Mouse (Mus musculus) cortical plate, adult 2 months (tissue): ENCODE data around the gene Itpk1. TPM values are rescaled to one million over a fixed set of nuclear protein-coding genes. Genes with fewer than 3 reads are reported as not detected.

Experiments used
- H3K27ac ChIP-seq: fragments of 200-500 bp; 2 replicates; pipeline ENCODE4 v1.5.1; 2012; ENCODE audit warnings: low read length, control low read depth, inconsistent platforms; ENCODE audit not compliant: insufficient read depth
- H3K4me1 ChIP-seq: fragments of 200-500 bp; 2 replicates; pipeline ENCODE4 v1.6.1; 2011; ENCODE audit warnings: low read length; ENCODE audit not compliant: control insufficient read depth, insufficient read depth
- H3K4me3 ChIP-seq: fragments of 200-500 bp; 2 replicates; pipeline ENCODE4 v1.5.1; 2011; ENCODE audit warnings: mild to moderate bottlenecking, low read length, control low read depth; ENCODE audit not compliant: insufficient read depth
- CTCF ChIP-seq: fragments of 200-500 bp; IDR thresholded peaks from 2 replicates; pipeline ENCODE4 v1.5.1; 2011; ENCODE audit warnings: mild to moderate bottlenecking, control low read depth, low read length; ENCODE audit not compliant: insufficient read depth; ENCODE audit errors: extremely low read depth
- POLR2A ChIP-seq: fragments of 200-500 bp; IDR thresholded peaks from 2 replicates; pipeline ENCODE4 v1.6.1; 2011; ENCODE audit warnings: mild to moderate bottlenecking, low read length, control low read depth; ENCODE audit not compliant: insufficient read depth; ENCODE audit errors: extremely low read depth
- polyA plus RNA-seq: library from polyadenylated mRNA; depleted of rRNA; stranded (reverse); fragments of >200 nt; gene quantifications from 2 replicates; pipeline ENCODE4 v1.2.3, GENCODE M21; 2012

The Itpk1 gene
- polyA plus RNA-seq, 1 experiment, result 42.6 TPM

DNA sequence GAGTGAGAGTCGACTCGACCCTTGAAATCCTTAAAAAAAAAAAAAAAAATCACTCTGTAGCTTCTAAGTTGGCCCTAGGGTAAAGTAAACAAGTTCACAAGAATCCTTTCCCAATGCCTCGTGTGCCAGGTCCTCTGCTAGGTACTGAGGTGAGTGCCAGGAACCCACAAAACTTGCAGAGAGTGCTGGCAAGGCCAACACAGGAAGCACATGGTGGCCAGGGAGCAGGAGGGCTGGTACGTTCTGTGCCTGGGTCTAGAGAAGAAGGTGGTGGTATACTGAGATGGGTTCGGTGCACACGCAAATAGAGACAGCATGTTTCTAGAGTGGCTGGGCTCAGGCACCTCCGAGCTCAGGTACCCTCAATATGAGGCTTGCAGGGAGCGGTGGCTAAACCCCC lies 53.3 kb downstream of the Itpk1 start:
- peaks cover 8% of the 10 kb centered on the region for H3K4me1 ChIP-seq
- H3K4me3 ChIP-seq, result no peak overlapping the region
- TF ChIP-seq CTCF (no peak), POLR2A (no peak)
- no peak overlapping the region for H3K27ac ChIP-seq

- H3K27ac ChIP-seq, result no peak overlapping the region
- peaks cover 12% of the 10 kb centered on the region for H3K4me1 ChIP-seq
- H3K4me3 ChIP-seq, result no peak overlapping the region
- TF ChIP-seq POLR2A (no peak), CTCF (no peak)
Measured at GRCm38 (mm10) chr12:102650649-102651048, 54.1 kb downstream of the Itpk1 start.

DNA sequence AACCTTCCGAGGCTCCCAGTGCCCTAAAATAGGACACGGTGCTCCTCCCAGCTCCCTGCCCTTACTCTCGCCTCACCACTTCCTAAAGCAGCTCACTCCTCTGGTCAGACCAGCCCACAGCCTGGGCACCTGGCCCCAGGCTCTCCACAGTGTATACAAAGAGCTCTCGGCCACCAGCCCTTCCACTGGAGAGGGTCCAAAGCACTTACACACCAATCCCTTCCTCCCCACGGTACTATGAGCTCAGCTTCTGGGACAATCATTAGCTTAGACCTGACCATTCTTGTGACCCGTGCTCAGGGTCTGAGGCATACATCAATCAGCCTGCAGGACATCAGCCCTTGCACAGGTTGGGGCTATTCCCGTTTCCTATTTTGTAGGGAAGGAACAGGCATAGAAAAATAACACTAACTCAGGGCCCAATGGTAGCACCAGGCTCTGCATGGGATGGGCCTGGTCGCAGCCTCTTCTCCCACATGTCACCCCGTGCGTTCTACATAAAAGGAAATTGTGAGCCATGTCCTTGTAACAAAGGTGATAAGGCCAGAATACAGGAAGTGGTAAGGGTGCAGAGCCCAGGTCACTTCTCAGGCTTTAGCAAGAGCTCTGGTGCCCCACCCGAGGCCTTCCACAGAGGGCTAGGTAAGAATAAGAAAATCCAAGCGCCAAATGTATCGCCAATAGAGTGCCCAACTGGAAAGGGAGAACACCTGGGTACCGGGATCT lies 56.7 kb downstream of the Itpk1 start:
- TF ChIP-seq POLR2A (no peak), CTCF (no peak)
- peaks cover 9% of the 10 kb centered on the region for H3K4me1 ChIP-seq
- no peak overlapping the region for H3K27ac ChIP-seq
- no peak overlapping the region for H3K4me3 ChIP-seq

GRCm38 (mm10) chr12:102646586-102647260 lies 58.0 kb downstream of the Itpk1 start:
- Histone ChIP-seq H3K4me3 (no peak overlapping the region), H3K4me1 (peaks cover 4% of the 10 kb centered on the region; the same call in 1 of the 2 replicates), H3K27ac (no peak overlapping the region)
- TF ChIP-seq POLR2A, result no peak
- no peak for TF ChIP-seq CTCF

DNA sequence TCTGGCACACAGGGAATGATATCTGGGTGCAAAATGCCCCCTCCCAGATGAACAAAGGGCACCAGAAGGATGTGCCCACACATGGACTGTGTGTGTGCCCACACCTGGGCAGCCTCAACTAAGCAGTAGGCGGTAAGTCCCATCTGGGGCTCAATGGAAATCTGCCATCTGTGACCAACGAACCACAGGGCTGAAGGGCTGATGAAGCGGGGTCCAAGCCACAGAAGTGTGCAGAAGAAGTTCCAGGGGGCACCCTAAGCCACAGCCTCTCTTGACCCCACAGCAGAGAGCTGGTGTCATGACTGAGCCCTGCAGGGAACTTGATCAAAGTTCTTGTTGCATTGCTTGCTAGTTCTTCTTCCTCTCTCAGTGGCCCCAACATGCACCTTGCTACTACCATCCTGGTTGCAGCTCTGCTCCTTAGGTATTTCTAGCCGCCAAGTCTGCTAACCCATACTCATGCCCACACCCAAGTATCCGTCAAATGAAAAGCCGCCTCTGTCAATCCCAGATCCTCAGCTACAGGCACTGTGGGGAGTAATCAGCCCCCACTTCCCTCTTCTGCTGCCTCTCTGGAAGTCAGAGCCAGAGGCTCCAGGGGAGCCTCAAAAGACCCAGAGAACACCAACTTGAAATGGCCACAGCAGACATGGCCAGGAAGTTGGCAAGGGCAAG lies 58.7 kb downstream of the Itpk1 start:
- Histone ChIP-seq H3K4me1 (peaks cover 4% of the 10 kb centered on the region; the same call in 1 of the 2 replicates), H3K4me3 (no peak overlapping the region), H3K27ac (no peak overlapping the region)
- TF ChIP-seq POLR2A (no peak), CTCF (no peak)

DNA sequence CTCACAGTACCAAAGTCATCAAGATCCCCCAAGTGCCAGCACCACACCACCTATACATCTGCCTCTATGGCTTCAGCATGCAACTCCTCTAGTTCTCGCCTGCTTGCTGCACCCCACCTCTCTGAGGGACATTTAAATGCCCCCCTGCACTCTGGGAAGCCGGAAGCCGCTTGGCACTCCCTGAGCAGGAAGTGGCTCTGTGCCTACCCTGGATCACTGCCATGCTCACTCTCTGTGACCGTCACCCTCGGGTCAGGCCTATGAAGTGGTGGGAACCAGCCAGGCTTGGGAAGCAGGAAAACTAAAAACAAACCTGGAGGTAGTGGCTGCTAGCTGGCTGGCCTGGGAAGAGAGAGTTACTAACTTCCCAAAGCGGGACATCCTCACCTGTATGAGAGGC lies 61.4 kb downstream of the Itpk1 start:
- H3K4me1 ChIP-seq, result peaks cover 23% of the 10 kb centered on the region
- peak overlapping the region; percentile 17; the same call in 1 of the 2 replicates for H3K27ac ChIP-seq
- no peak for TF ChIP-seq POLR2A
- no peak for TF ChIP-seq CTCF
- no peak overlapping the region for H3K4me3 ChIP-seq

DNA sequence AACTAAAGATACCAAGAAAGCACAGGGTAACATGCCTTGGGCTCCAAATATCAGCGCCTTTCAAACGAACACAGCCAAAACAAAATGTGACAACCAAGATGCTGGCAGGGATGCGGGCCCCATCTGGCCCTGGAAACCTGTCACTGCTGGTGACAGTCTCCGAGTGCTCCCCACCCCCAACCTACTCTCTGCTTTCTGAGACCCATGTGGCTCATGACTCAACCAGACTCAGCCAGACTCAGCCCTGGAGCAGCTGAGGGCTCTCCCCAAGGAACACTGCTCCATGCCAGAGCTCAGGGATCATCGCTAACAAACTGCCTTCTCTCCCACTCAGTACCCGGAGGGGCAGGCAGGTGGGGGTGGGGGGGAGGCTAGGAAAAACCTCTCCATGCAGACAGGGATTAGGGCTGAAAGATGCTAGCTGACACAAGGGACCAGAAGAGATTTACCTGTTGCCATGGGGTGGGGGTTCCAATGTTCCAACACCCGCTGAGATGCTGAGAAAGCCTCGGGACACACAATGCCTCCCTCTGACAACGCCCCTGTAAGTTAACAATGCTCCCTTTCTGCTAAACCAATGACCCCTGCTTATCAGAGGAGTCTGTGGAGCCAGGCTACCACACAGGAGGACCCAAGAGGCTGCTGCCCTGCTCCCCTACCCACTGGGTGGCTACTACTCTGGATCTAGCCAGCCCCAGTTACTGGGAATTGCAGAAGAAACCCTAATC lies 64.1 kb downstream of the Itpk1 start:
- no peak overlapping the region for H3K4me3 ChIP-seq
- peaks cover 20% of the 10 kb centered on the region for H3K4me1 ChIP-seq
- H3K27ac ChIP-seq, result no peak overlapping the region
- TF ChIP-seq POLR2A (no peak), CTCF (no peak)

GRCm38 (mm10) chr12:102638878-102639277 lies 65.9 kb downstream of the Itpk1 start:
- Histone ChIP-seq H3K4me1 (peaks cover 21% of the 10 kb centered on the region), H3K4me3 (no peak overlapping the region), H3K27ac (no peak overlapping the region)
- no peak for TF ChIP-seq CTCF
- TF ChIP-seq POLR2A, result no peak

- TF ChIP-seq CTCF, result no peak
- TF ChIP-seq POLR2A, result no peak
- Histone ChIP-seq H3K27ac (no peak overlapping the region), H3K4me3 (no peak overlapping the region), H3K4me1 (peaks cover 21% of the 10 kb centered on the region)
Measured at GRCm38 (mm10) chr12:102637235-102637634, 67.5 kb downstream of the Itpk1 start.
